ENCODE assay signal across 14 mouse cellular contexts in the genomic region with DNA sequence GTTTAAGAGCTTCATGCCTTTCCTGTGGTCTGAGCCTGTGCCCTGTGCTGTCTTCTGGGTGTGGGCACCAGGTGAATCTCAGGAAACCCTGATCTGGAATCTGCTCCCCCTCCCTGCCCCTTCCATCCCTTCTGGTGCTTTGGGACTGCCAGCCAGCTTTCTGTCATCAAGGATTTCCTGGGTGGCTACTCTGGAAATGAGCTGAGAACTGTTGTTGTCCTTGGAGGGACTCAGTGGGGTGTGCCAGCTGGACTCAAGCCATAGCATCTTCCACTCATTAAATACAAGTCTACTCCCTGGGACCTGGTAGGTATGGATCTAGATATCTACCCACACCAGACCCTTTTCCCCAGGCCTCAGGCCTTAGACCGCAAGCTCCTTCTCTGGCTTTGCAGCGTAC. TPM values are rescaled to one million over a fixed set of nuclear protein-coding genes. Genes with fewer than 3 reads are reported as not detected.
DNase-seq lines count a peak whose midpoint lies in the region; ATAC-seq lines count a peak whose summit lies in the region.
"Had no signal": no experiment of that assay in that cellular context is flagged by ENCODE, and none has a peak within 500 bp of the region (broad histone marks: within the 10 kb centered on the region; RNA-seq: fewer than 3 reads in every experiment).

No protein-coding gene starts in this region.

- H3K27me3 ChIP-seq in forebrain, embryonic 16.5 days (replicated peaks; ENCODE audit: control insufficient read depth, insufficient read depth, low read length) = no peaks in the 10 kb centered on the region
- H3K27me3 ChIP-seq in forebrain, embryonic 12.5 days = no peaks in the 10 kb centered on the region
- H3K27me3 ChIP-seq: heart, embryonic 12.5 days; stomach, embryonic 15.5 days had no signal

- peak; percentile 16 for DNase-seq in lung, postnatal 36 days
- no peak for DNase-seq in lung, adult 18-20 months
- peak; percentile 56 to 65 for DNase-seq in adrenal gland, postnatal 36 days
- peak; percentile 62 to 72 for DNase-seq in cerebellum, postnatal 25 days
- no peak for DNase-seq in thymus, postnatal 4 days
- no peak for DNase-seq in urinary bladder, postnatal 14 days (ENCODE audit: low spot score)
- DNase-seq: kidney, postnatal 10 days; liver, embryonic 13.5 days; right cerebral cortex, postnatal 4 days had no signal

- no peak overlapping the region for H3K4me3 ChIP-seq in forebrain, embryonic 16.5 days (replicated peaks; ENCODE audit: low read length)
- no peak overlapping the region for H3K4me3 ChIP-seq in forebrain, embryonic 12.5 days (replicated peaks)
- H3K4me3 ChIP-seq: heart, embryonic 12.5 days; liver, embryonic 13.5 days; stomach, embryonic 15.5 days had no signal

- no peaks in the 10 kb centered on the region for H3K36me3 ChIP-seq in forebrain, embryonic 16.5 days (ENCODE audit: control insufficient read depth, insufficient read depth)
- H3K36me3 ChIP-seq in forebrain, embryonic 12.5 days (replicated peaks) = no peaks in the 10 kb centered on the region
- H3K36me3 ChIP-seq: heart, embryonic 12.5 days; liver, embryonic 13.5 days; stomach, embryonic 15.5 days had no signal

- H3K9ac ChIP-seq in forebrain, embryonic 16.5 days (replicated peaks; ENCODE audit: low read depth, low read length) = no peak overlapping the region
- no peak overlapping the region for H3K9ac ChIP-seq in forebrain, embryonic 12.5 days
- H3K9ac ChIP-seq: heart, embryonic 12.5 days; liver, embryonic 13.5 days; stomach, embryonic 15.5 days had no signal

- H3K27ac ChIP-seq in forebrain, embryonic 16.5 days (ENCODE audit: low read length) = no peak overlapping the region
- no peak overlapping the region for H3K27ac ChIP-seq in forebrain, embryonic 12.5 days
- H3K27ac ChIP-seq: liver, embryonic 13.5 days; stomach, embryonic 15.5 days had no signal

- H3K4me1 ChIP-seq in forebrain, embryonic 16.5 days (replicated peaks; ENCODE audit: control insufficient read depth, insufficient read depth, low read length) = peaks cover 13% of the 10 kb centered on the region
- H3K4me1 ChIP-seq in forebrain, embryonic 12.5 days = no peaks in the 10 kb centered on the region
- H3K4me1 ChIP-seq: stomach, embryonic 15.5 days had no signal

- peak; percentile 47 for ATAC-seq in forebrain, embryonic 16.5 days
- no peak for ATAC-seq in forebrain, embryonic 12.5 days (ENCODE audit: low FRiP score)
- ATAC-seq: CD4-positive, CD25-positive, alpha-beta regulatory T cell, adult 4 months had no signal

- H3K9me3 ChIP-seq in forebrain, embryonic 16.5 days (ENCODE audit: control insufficient read depth, low read length) = no peaks in the 10 kb centered on the region
- no peaks in the 10 kb centered on the region for H3K9me3 ChIP-seq in forebrain, embryonic 12.5 days
- H3K9me3 ChIP-seq: heart, embryonic 12.5 days; liver, embryonic 13.5 days; stomach, embryonic 15.5 days had no signal

- 82% methylated on average over 2 of the region's 2 CpGs for WGBS in forebrain, embryonic 16.5 days
- WGBS in forebrain, embryonic 12.5 days = 93% methylated on average over 2 of the region's 2 CpGs

- H3K4me2 ChIP-seq in forebrain, embryonic 16.5 days (ENCODE audit: low read length) = no peak overlapping the region
- H3K4me2 ChIP-seq in forebrain, embryonic 12.5 days = no peak overlapping the region
- H3K4me2 ChIP-seq: heart, embryonic 12.5 days; liver, embryonic 13.5 days; stomach, embryonic 15.5 days had no signal

RNA-seq across cellular contexts. Expression of gene Lrpap1, which starts 12.9 kb away (rescaled TPM):
- polyA plus RNA-seq in forebrain, embryonic 16.5 days (2015; fragmentation: Nextera tagmentation; extraction: Ambion mirVana) = 151 and 155 TPM in 2 replicates
- 94.7 and 96.2 TPM in 2 replicates for polyA plus RNA-seq in forebrain, embryonic 12.5 days (2016; fragmentation: Nextera tagmentation; extraction: Ambion mirVana)
- total RNA-seq in adrenal gland, postnatal 36 days (2021) = 100 to 1,000 TPM; 110 to 120 TPM

Comparison
In these comparisons a context has a peak if more than half of its experiments do, and no peak if none do; other contexts are left out.
1. DNase-seq: peak in lung, postnatal 36 days (single experiment), adrenal gland, postnatal 36 days (2 of 2) and cerebellum, postnatal 25 days (2 of 2); none in lung, adult 18-20 months (0 of 2), thymus, postnatal 4 days (single experiment) and urinary bladder, postnatal 14 days (single experiment).